Mouse (Mus musculus): ENCODE measurements around the gene Zdhhc11.

DNA sequence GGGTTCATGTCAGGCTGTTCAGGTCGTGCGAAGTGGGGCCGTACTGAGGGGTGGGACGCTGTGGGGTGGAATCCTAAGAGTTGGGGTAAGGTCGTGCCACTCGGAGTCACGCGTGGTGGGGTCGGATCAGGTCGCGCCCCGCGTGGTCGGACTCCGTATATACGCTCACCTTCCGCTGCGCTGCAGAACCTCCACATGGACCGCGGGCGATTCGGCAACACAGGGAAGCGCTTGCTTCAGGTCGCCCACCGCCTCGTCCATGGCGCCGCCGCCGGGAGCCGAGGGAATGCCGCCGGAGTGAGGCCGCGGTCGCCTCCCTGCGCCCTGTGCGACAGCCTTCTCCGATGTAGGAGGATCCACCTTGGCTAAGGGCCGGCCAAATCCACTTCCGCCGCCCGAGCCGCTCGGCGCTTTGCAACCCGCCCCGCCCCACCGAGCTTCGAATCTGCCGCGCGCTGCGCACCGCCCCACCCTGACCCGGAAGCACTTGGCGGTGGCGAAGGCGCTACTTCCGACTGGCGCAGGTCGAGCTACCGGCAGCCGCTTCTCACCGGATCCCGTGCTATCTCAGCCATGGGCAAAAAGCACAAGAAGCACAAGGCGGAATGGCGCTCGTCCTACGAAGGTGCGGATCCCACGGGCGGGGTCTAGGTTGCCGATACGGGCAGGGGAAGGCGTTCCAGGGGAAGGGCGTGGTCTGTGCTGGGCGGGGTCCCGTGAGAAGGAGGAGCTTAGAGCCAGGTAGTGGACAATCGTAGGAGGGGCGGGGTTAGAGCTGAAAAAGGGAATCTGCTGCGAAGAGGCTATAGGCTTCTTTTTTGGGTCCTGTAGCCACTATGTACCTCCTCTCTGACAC is 26.1 kb upstream of the Zdhhc11 start, which contains the start of the genes Trip13 and Brd9:
- TF ChIP-seq CHD2 (IDR thresholded peaks at IDR 0.05; ENCODE audit: low read depth, low read length) (peak; percentile 64), ZC3H11A (IDR thresholded peaks at IDR 0.05; ENCODE audit: borderline replicate concordance, low read depth, low read length) (no peak)

All from ES-E14 (cell line).